Mouse (Mus musculus) lung, postnatal 0 days (tissue): Measurements from ENCODE around the gene Vmn1r76. TPM values are rescaled to one million over a fixed set of nuclear protein-coding genes. Genes with fewer than 3 reads are reported as not detected.

Experiments
- ATAC-seq: fragments of 200-750 bp; cut with Nextera tagmentation; 2 replicates; pipeline ENCODE4 v1.8.0; 2017; ENCODE audit warnings: moderate library complexity
- DNase-seq: peaks from one replicate; pipeline ENCODE4 v3.0.0-alpha.2; 2016; ENCODE audit warnings: low spot score
- H3K27ac ChIP-seq: fragments of 300-500 bp; sonication (generic); 2 replicates; pipeline ENCODE4 v1.5.1; 2014; ENCODE audit warnings: antibody characterized with exemption, mild to moderate bottlenecking, low read length, mixed read lengths
- H3K27me3 ChIP-seq: fragments of 300-500 bp; sonication (generic); replicated peaks from 2 replicates; pipeline ENCODE4 v1.6.1; 2014; ENCODE audit warnings: low read length, mixed read lengths; ENCODE audit not compliant: insufficient read depth
- H3K36me3 ChIP-seq: fragments of 300-500 bp; sonication (generic); 2 replicates; pipeline ENCODE4 v1.6.1; 2014; ENCODE audit warnings: low read length, mixed read lengths; ENCODE audit not compliant: insufficient read depth
- H3K4me1 ChIP-seq: fragments of 300-500 bp; sonication (generic); 2 replicates; pipeline ENCODE4 v1.6.1; 2014; ENCODE audit warnings: antibody characterized with exemption, low read depth, low read length, mixed read lengths; ENCODE audit not compliant: insufficient read depth
- H3K4me2 ChIP-seq: fragments of 300-500 bp; sonication (generic); replicated peaks from 2 replicates; pipeline ENCODE4 v1.6.1; 2014; ENCODE audit warnings: low read depth, mild to moderate bottlenecking, low read length, moderate library complexity, mixed read lengths
- H3K4me3 ChIP-seq: fragments of 300-500 bp; sonication (generic); 2 replicates; pipeline ENCODE4 v1.5.1; 2014; ENCODE audit warnings: low read depth, low read length
- H3K9ac ChIP-seq: fragments of 300-500 bp; sonication (generic); replicated peaks from 2 replicates; pipeline ENCODE4 v1.6.1; 2014; ENCODE audit warnings: low read depth, mild to moderate bottlenecking
- H3K9me3 ChIP-seq: fragments of 300-500 bp; sonication (generic); 2 replicates; pipeline ENCODE4 v1.6.1; 2016; ENCODE audit warnings: low read length, mixed read lengths
- CTCF ChIP-seq: IDR thresholded peaks from 2 replicates; pipeline ENCODE4 v1.5.1; 2016; ENCODE audit warnings: antibody characterized with exemption, mild to moderate bottlenecking
- EP300 ChIP-seq: IDR thresholded peaks from 2 replicates; pipeline ENCODE4 v1.6.1; 2016; ENCODE audit warnings: antibody characterized with exemption, mild to moderate bottlenecking, control low read depth
- WGBS: fragments of 180-500 bp; shearing (Covaris S2); extraction: QIAGEN DNeasy Blood & Tissue Kit; methylation state at CpG from one replicate; pipeline ENCODE4 v1.1.7; 2014; 5-methylcytosine and 5-hydroxymethylcytosine counted together
- polyA plus RNA-seq: library from polyadenylated mRNA; unstranded; fragments of >200 nt; fragmentation: Nextera tagmentation; extraction: Ambion mirVana; gene quantifications from 2 replicates; pipeline ENCODE4 v1.2.1, GENCODE M21; 2015

The Vmn1r76 gene
- polyA plus RNA-seq = not detected in 2 replicates

- H3K4me3 ChIP-seq = no peak within 1 kb of the TSS
- no peaks in the 10 kb centered on the region for H3K4me1 ChIP-seq
- no peaks in the 10 kb centered on the region for H3K36me3 ChIP-seq
- H3K4me2 ChIP-seq = no peak within 1 kb of the TSS
- no peak within 1 kb of the TSS for H3K9ac ChIP-seq
- TF ChIP-seq CTCF (no peak), EP300 (no peak)
- H3K27me3 ChIP-seq = no peaks in the 10 kb centered on the region
- DNase-seq = no peak
- H3K27ac ChIP-seq = no peak within 1 kb of the TSS
- no peaks in the 10 kb centered on the region; the same call in 1 of the 2 replicates for H3K9me3 ChIP-seq
- ATAC-seq = no peak
These were observed at the start of gene Vmn1r76 for GRCm38 (mm10) chr7:11938113-11938512. TSS of gene Vmn1r76 (minus strand) at chr7:11938213.

- Histone ChIP-seq H3K27ac (no peak overlapping the region), H3K4me1 (no peaks in the 10 kb centered on the region), H3K27me3 (no peaks in the 10 kb centered on the region), H3K9me3 (no peaks in the 10 kb centered on the region), H3K4me2 (no peak overlapping the region), H3K36me3 (no peaks in the 10 kb centered on the region), H3K9ac (no peak overlapping the region), H3K4me3 (no peak overlapping the region)
- DNase-seq = no peak
- ATAC-seq = no peak
- TF ChIP-seq EP300 = no peak
These were observed 34.6 kb upstream of the Vmn1r76 start for GRCm38 (mm10) chr7:11972611-11973010.

GRCm38 (mm10) chr7:11947991-11948390, 10.0 kb upstream of the Vmn1r76 start:
- TF ChIP-seq CTCF (no peak), EP300 (no peak)
- no peak for ATAC-seq
- 75% methylated on average over 3 of the region's 3 CpGs for WGBS
- H3K27ac ChIP-seq = no peak overlapping the region
- H3K4me3 ChIP-seq = no peak overlapping the region
- H3K4me1 ChIP-seq = no peaks in the 10 kb centered on the region
- no peaks in the 10 kb centered on the region for H3K27me3 ChIP-seq
- no peaks in the 10 kb centered on the region for H3K9me3 ChIP-seq
- H3K4me2 ChIP-seq = no peak overlapping the region
- H3K9ac ChIP-seq = no peak overlapping the region
- H3K36me3 ChIP-seq = no peaks in the 10 kb centered on the region
- no peak for DNase-seq

- Histone ChIP-seq H3K4me2 (no peak within 1 kb of the TSS), H3K27ac (no peak within 1 kb of the TSS), H3K27me3 (no peaks in the 10 kb centered on the region), H3K36me3 (no peaks in the 10 kb centered on the region), H3K9ac (no peak within 1 kb of the TSS), H3K9me3 (no peaks in the 10 kb centered on the region), H3K4me1 (no peaks in the 10 kb centered on the region), H3K4me3 (no peak within 1 kb of the TSS)
- ATAC-seq (no peak), DNase-seq (no peak)
- TF ChIP-seq EP300 (no peak), CTCF (no peak)
These were observed 63.7 kb downstream of the Vmn1r76 start, which contains the start of gene Vmn1r75 for GRCm38 (mm10) chr7:11874330-11874729. TSS of gene Vmn1r75 (plus strand) at chr7:11874630.

Other genes starting within 250 kb of the Vmn1r76 start
- not detected in 2 replicates for gene Vmn1r73, start 207.9 kb downstream of the Vmn1r76 start, polyA plus RNA-seq
- not detected in 2 replicates for gene Vmn1r74, start 104.2 kb downstream of the Vmn1r76 start, polyA plus RNA-seq
- gene Vmn1r75, start 63.6 kb downstream of the Vmn1r76 start, polyA plus RNA-seq = not detected in 2 replicates
- gene Vmn1r77, start 98.5 kb upstream of the Vmn1r76 start, polyA plus RNA-seq = not detected in 2 replicates
- not detected in 2 replicates for gene Vmn1r78, start 212.0 kb upstream of the Vmn1r76 start, polyA plus RNA-seq
- gene Vmn1r79, start 233.1 kb upstream of the Vmn1r76 start, polyA plus RNA-seq = not detected in 2 replicates